Comparison of ENCODE assay signal across 25 mouse cellular contexts in genomic region chr6:95446151-95446550, GRCm38 (mm10).
"Had no signal": no experiment of that assay in that cellular context is flagged by ENCODE, and none has a peak within 500 bp of the region (broad histone marks: within the 10 kb centered on the region; RNA-seq: fewer than 3 reads in every experiment).

No protein-coding gene starts in this region.

- H3K4me3 ChIP-seq: gastrocnemius, adult 2 months; heart, embryonic 13.5 days; heart, embryonic 15.5 days; hindbrain, embryonic 13.5 days; hindbrain, embryonic 15.5 days; kidney, embryonic 15.5 days; limb, embryonic 13.5 days; limb, embryonic 15.5 days; liver, embryonic 13.5 days had no signal

- ATAC-seq: hindbrain, postnatal 0 days; intestine, embryonic 16.5 days had no signal

- H3K27me3 ChIP-seq: heart, embryonic 13.5 days; heart, embryonic 15.5 days; hindbrain, embryonic 15.5 days; kidney, embryonic 15.5 days; limb, embryonic 13.5 days; limb, embryonic 15.5 days; liver, embryonic 13.5 days had no signal

- H3K27ac ChIP-seq: gastrocnemius, adult 2 months; heart, embryonic 13.5 days; heart, embryonic 15.5 days; hindbrain, embryonic 13.5 days; hindbrain, embryonic 15.5 days; hindbrain, postnatal 0 days; kidney, embryonic 15.5 days; kidney, postnatal 0 days; limb, embryonic 13.5 days; limb, embryonic 15.5 days; liver, embryonic 13.5 days had no signal

- DNase-seq: gastrocnemius, adult 2 months; gastrocnemius, postnatal 10 days; gastrocnemius, postnatal 25 days; heart, adult 18-20 months; heart, postnatal 14 days; heart, postnatal 36 days; kidney, adult 11 months; kidney, adult 2 months; kidney, adult 9 months; kidney, postnatal 14 days; kidney, postnatal 36 days; layer of hippocampus, adult 9-11 months; layer of hippocampus, postnatal 36 days; left cerebral cortex, postnatal 4 days; liver, embryonic 13.5 days had no signal

- H3K9ac ChIP-seq: heart, embryonic 13.5 days; heart, embryonic 15.5 days; hindbrain, embryonic 13.5 days; hindbrain, embryonic 15.5 days; kidney, embryonic 15.5 days; limb, embryonic 13.5 days; limb, embryonic 15.5 days; liver, embryonic 13.5 days had no signal

- H3K36me3 ChIP-seq: heart, embryonic 13.5 days; heart, embryonic 15.5 days; hindbrain, embryonic 13.5 days; hindbrain, embryonic 15.5 days; kidney, embryonic 15.5 days; limb, embryonic 13.5 days; limb, embryonic 15.5 days; liver, embryonic 13.5 days had no signal

- H3K4me1 ChIP-seq: heart, embryonic 13.5 days; heart, embryonic 15.5 days; hindbrain, embryonic 13.5 days; hindbrain, embryonic 15.5 days; kidney, embryonic 15.5 days; limb, embryonic 13.5 days; limb, embryonic 15.5 days; liver, embryonic 13.5 days had no signal
